Mouse (Mus musculus) heart, adult 2 months (tissue): ENCODE measurements around the gene Ccdc142.

Source experiments
- CTCF ChIP-seq: fragments of 200-600 bp; IDR thresholded peaks from 2 replicates; pipeline ENCODE4 v1.8.1; 2022; ENCODE audit warnings: antibody characterized with exemption, mild to moderate bottlenecking, moderate library complexity
- EP300 ChIP-seq: fragments of 200-500 bp; IDR thresholded peaks from 2 replicates; pipeline ENCODE4 v1.6.1; 2011; ENCODE audit warnings: low read depth, low read length, control low read depth; ENCODE audit not compliant: insufficient read depth
- POLR2A ChIP-seq: fragments of 200-500 bp; IDR thresholded peaks from 2 replicates; pipeline ENCODE4 v1.6.1; 2011; ENCODE audit warnings: mild to moderate bottlenecking, low read depth, low read length, control low read depth; ENCODE audit not compliant: insufficient read depth

DNA sequence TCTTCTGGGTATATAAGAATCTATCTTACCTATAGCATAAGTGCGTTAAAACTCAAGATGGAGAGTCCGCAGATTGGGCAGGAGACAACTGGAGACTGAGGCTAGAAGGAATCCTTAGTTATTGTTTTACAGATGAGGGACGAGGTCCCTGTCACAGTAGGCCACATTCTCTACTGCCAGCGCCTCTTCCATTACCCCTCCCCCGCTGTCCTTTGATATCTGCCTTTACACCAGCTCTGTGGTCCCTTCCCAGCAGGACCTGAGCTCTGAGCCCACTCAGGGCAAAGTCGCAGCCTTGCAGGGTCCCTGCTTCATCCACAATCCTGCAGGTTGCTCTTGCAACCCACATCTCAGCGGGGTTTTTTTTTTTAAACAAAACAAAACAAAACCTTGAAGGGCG, 33.2 kb upstream of the Ccdc142 start:
- TF ChIP-seq POLR2A (no peak), CTCF (no peak), EP300 (no peak)
